Mouse (Mus musculus) intestine, embryonic 14.5 days (tissue): ENCODE measurements around the gene Akap10. TPM values are rescaled to one million over a fixed set of nuclear protein-coding genes. Genes with fewer than 3 reads are reported as not detected.

Experiments
- polyA plus RNA-seq: library from polyadenylated mRNA; unstranded; fragments of >200 nt; fragmentation: Nextera tagmentation; extraction: Ambion mirVana; gene quantifications from 2 replicates; pipeline ENCODE4 v1.2.1, GENCODE M21; 2014

Gene Akap10
- polyA plus RNA-seq, 1 experiment from 2014 or later = 18.2 TPM

Other genes starting within 250 kb of the Akap10 start
- 3.7 and 4.6 TPM in 2 replicates for gene Fam83g, start 246.2 kb downstream of the Akap10 start, polyA plus RNA-seq
- not detected in 2 replicates for gene Slc5a10, start 209.4 kb downstream of the Akap10 start, polyA plus RNA-seq
- 22.7 and 25.4 TPM in 2 replicates for gene Prpsap2, start 168.2 kb downstream of the Akap10 start, polyA plus RNA-seq
- gene Ulk2, start 75.2 kb downstream of the Akap10 start, polyA plus RNA-seq = 15.9 and 16.7 TPM in 2 replicates
- gene Specc1, start 26.5 kb upstream of the Akap10 start, polyA plus RNA-seq = 10.5 and 12.1 TPM in 2 replicates